Mouse (Mus musculus): ENCODE measurements around the gene Gm11168. TPM values are rescaled to one million over a fixed set of nuclear protein-coding genes. Genes with fewer than 3 reads are reported as not detected.
"Not testable (repeated sequence)": the region's sequence is repeated elsewhere in the genome, so short reads cannot be mapped to it uniquely, and the experiment has no call there.

Gm11168 gene
- total RNA-seq, 2 experiments from 2014 or later = 0.76 TPM; not detected in 1

DNA sequence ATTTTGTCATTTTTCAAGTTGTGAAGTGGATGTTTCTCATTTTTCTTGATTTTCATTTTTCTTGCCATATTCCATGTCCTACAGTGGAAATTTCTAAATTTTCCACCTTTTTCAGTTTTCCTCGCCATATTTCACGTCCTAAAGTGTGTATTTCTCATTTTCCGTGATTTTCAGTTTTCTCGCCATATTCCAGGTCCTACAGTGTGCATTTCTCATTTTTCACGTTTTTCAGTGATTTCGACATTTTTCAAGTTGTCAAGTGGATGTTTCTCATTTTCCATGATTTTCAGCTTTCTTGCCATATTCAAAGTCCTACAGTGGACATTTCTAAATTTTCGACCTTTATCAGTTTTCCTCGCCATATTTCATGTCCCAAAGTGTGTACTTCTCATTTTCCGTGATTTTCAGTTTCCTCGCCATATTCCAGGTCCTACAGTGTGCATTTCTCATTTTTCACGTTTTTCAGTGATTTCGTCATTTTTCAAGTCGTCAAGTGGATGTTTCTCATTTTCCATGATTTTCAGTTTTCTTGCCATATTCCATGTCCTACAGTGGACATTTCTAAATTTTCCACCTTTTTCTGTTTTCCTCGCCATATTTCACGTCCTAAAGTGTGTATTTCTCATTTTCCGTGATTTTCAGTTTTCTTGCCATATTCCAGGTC lies 21.0 kb downstream of the Gm11168 start:
- ATAC-seq (replicated peaks; ENCODE audit: low FRiP score, low TSS enrichment, poor library complexity, severe bottlenecking) = not testable (repeated sequence)

DNA sequence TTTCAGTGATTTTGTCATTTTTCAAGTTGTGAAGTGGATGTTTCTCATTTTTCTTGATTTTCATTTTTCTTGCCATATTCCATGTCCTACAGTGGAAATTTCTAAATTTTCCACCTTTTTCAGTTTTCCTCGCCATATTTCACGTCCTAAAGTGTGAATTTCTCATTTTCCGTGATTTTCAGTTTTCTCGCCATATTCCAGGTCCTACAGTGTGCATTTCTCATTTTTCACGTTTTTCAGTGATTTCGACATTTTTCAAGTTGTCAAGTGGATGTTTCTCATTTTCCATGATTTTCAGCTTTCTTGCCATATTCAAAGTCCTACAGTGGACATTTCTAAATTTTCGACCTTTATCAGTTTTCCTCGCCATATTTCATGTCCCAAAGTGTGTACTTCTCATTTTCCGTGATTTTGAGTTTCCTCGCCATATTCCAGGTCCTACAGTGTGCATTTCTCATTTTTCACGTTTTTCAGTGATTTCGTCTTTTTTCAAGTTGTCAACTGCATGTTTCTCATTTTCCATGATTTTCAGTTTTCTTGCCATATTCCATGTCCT lies 21.8 kb downstream of the Gm11168 start, which contains the start of gene Gm10717:
Gm10717 (plus strand) TSS at position 506 of the 556 bp plus-strand sequence.
- not testable (repeated sequence) for ATAC-seq (replicated peaks; ENCODE audit: low FRiP score, low TSS enrichment, poor library complexity, severe bottlenecking)

DNA sequence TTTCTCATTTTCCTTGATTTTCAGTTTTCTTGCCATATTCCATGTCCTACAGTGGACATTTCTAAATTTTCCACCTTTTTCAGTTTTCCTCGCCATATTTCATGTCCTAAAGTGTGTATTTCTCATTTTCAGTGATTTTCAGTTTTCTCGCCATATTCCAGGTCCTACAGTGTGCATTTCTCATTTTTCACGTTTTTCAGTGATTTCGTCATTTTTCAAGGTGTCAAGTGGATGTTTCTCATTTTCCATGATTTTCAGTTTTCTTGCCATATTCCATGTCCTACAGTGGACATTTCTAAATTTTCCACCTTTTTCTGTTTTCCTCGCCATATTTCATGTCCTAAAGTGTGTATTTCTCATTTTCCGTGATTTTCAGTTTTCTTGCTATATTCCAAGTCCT lies 22.5 kb downstream of the Gm11168 start:
- not testable (repeated sequence) for ATAC-seq (replicated peaks; ENCODE audit: low FRiP score, low TSS enrichment, poor library complexity, severe bottlenecking)

DNA sequence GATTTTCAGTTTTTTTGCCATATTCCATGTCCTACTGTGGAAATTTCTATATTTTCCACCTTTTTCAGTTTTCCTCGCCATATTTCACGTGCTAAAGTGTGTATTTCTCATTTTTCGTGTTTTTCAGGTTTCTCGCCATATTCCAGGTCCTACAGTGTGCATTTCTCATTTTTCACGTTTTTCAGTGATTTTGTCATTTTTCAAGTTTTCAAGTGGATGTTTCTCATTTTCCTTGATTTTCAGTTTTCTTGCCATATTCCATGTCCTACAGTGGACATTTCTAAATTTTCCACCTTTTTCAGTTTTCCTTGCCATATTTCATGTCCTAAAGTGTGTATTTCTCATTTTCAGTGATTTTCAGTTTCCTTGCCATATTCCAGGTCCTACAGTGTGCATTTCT lies 23.0 kb downstream of the Gm11168 start:
- not testable (repeated sequence) for ATAC-seq (replicated peaks; ENCODE audit: low FRiP score, low TSS enrichment, poor library complexity, severe bottlenecking)

DNA sequence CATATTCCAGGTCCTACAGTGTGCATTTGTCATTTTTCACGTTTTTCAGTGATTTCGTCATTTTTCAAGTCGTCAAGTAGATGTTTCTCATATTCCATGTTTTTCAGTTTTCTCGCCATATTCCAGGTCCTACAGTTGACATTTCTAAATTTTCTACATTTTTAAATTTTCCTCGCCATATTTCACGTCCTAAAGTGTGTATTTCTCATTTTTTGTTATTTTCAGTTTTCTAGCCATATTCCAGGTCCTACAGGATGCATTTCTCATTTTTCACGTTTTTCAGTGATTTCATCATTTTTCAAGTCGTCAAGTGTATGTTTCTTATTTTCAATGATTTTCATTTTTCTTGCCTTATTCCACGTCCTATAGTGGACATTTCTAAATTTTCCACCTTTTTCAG lies 23.6 kb downstream of the Gm11168 start:
- ATAC-seq (replicated peaks; ENCODE audit: low FRiP score, low TSS enrichment, poor library complexity, severe bottlenecking) = not testable (repeated sequence)

DNA sequence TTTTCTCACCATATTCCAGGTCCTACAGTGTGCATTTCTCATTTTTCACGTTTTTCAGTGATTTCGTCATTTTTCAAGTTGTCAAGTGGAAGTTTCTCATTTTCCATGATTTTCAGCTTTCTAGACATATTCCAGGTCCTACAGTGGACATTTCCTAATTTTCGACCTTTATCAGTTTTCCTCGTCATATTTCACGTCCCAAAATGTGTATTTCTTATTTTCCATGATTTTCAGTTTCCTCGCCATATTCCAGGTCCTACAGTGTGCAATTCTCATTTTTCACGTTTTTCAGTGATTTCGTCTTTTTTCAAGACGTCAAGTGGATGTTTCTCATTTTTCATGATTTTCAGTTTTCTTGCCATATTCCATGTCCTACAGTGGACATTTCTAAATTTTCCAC lies 24.1 kb downstream of the Gm11168 start:
- ATAC-seq (replicated peaks; ENCODE audit: low FRiP score, low TSS enrichment, poor library complexity, severe bottlenecking) = 0 out of 2 replicates have a peak, but pooled peaks have one; percentile 15

DNA sequence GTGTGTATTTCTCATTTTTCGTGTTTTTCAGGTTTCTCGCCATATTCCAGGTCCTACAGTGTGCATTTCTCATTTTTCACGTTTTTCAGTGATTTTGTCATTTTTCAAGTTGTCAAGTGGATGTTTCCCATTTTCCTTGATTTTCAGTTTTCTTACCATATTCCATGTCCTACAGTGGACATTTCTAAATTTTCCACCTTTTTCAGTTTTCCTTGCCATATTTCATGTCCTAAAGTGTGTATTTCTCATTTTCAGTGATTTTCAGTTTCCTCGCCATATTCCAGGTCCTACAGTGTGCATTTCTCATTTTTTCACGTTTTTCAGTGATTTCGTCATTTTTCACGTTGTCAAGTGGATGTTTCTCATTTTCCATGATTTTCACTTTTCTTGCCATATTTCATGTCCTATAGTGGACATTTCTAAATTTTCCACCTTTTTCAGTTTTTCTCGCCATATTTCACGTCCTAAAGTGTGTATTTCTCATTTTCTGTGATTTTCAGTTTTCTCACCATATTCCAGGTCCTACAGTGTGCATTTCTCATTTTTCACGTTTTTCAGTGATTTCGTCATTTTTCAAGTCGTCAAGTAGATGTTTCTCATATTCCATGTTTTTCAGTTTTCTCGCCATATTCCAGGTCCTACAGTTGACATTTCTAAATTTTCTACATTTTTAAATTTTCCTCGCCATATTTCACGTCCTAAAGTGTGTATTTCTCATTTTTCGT lies 26.3 kb downstream of the Gm11168 start:
- ATAC-seq (replicated peaks; ENCODE audit: low FRiP score, low TSS enrichment, poor library complexity, severe bottlenecking) = not testable (repeated sequence)

DNA sequence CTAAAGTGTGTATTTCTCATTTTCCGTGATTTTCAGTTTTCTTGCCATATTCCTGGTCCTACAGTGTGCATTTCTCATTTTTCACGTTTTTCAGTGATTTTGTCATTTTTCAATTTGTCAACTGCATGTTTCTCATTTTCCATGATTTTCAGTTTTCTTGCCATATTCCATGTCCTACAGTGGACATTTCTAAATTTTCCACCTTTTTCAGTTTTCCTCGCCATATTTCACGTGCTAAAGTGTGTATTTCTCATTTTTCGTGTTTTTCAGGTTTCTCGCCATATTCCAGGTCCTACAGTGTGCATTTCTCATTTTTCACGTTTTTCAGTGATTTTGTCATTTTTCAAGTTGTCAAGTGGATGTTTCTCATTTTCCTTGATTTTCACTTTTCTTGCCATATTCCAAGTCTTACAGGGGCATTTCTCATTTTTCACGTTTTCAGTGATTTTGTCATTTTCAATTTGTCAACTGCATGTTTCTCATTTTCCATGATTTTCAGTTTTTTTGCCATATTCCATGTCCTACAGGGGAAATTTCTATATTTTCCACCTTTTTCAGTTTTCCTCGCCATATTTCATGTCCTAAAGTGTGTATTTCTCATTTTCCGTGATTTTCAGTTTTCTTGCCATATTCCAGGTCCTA lies 27.7 kb downstream of the Gm11168 start:
- not testable (repeated sequence) for ATAC-seq (replicated peaks; ENCODE audit: low FRiP score, low TSS enrichment, poor library complexity, severe bottlenecking)

DNA sequence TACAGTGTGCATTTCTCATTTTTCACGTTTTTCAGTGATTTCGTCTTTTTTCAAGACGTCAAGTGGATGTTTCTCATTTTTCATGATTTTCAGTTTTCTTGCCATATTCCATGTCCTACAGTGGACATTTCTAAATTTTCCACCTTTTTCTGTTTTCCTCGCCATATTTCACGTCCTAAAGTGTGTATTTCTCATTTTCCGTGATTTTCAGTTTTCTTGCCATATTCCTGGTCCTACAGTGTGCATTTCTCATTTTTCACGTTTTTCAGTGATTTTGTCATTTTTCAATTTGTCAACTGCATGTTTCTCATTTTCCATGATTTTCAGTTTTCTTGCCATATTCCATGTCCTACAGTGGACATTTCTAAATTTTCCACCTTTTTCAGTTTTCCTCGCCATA lies 31.2 kb downstream of the Gm11168 start, which contains the start of gene Gm17535:
Gm17535 (plus strand) TSS at position 301 of the 400 bp plus-strand sequence.
- ATAC-seq (replicated peaks; ENCODE audit: low FRiP score, low TSS enrichment, poor library complexity, severe bottlenecking) = not testable (repeated sequence)

DNA sequence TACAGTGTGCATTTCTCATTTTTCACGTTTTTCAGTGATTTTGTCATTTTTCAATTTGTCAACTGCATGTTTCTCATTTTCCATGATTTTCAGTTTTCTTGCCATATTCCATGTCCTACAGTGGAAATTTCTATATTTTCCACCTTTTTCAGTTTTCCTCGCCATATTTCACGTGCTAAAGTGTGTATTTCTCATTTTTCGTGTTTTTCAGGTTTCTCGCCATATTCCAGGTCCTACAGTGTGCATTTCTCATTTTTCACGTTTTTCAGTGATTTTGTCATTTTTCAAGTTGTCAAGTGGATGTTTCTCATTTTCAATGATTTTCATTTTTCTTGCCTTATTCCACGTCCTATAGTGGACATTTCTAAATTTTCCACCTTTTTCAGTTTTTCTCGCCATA lies 33.4 kb downstream of the Gm11168 start, which contains the start of gene Gm10715:
Gm10715 (plus strand) TSS at position 301 of the 400 bp plus-strand sequence.
- ATAC-seq (replicated peaks; ENCODE audit: low FRiP score, low TSS enrichment, poor library complexity, severe bottlenecking) = not testable (repeated sequence)

DNA sequence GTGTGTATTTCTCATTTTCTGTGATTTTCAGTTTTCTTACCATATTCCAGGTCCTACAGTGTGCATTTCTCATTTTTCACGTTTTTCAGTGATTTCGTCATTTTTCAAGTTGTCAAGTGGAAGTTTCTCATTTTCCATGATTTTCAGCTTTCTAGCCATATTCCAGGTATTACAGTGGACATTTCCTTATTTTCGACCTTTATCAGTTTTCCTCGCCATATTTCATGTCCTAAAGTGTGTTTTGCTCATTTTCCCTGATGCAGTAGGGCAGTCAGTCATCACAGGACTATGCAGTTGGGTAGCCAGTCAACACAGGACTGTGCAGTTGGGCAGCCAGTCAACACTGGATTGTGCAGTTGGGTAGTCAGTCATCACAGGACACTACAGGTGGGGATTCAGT lies 35.0 kb downstream of the Gm11168 start:
- ATAC-seq (replicated peaks; ENCODE audit: low FRiP score, low TSS enrichment, poor library complexity, severe bottlenecking) = not testable (repeated sequence)

Other genes with a start within 250 kb of the Gm11168 start
- gene Gm10722, start 2.4 kb upstream of the Gm11168 start, total RNA-seq (2014; fragmentation: Nextera tagmentation) = 0.42 TPM in 1 of 2 replicates, not detected in the other
- not detected in 2 replicates for gene Gm10722, start 2.4 kb upstream of the Gm11168 start, total RNA-seq (2017)
- gene Gm10721, start 9.8 kb downstream of the Gm11168 start, total RNA-seq (2014; fragmentation: Nextera tagmentation) = 0.77 and 2.1 TPM in 2 replicates
- gene Gm10721, start 9.8 kb downstream of the Gm11168 start, total RNA-seq (2017) = not detected in 2 replicates
- not detected in 2 replicates for gene Gm10720, start 12.3 kb downstream of the Gm11168 start, total RNA-seq (2014; fragmentation: Nextera tagmentation)
- gene Gm10720, start 12.3 kb downstream of the Gm11168 start, total RNA-seq (2017) = 5.9 TPM in 1 of 2 replicates, not detected in the other
- 1.6 and 2.3 TPM in 2 replicates for gene Gm10719, start 14.1 kb downstream of the Gm11168 start, total RNA-seq (2014; fragmentation: Nextera tagmentation)
- not detected in 2 replicates for gene Gm10719, start 14.1 kb downstream of the Gm11168 start, total RNA-seq (2017)
- gene Gm10718, start 20.2 kb downstream of the Gm11168 start, total RNA-seq (2014; fragmentation: Nextera tagmentation) = 2.8 TPM in 1 of 2 replicates, not detected in the other
- gene Gm10718, start 20.2 kb downstream of the Gm11168 start, total RNA-seq (2017) = not detected in 2 replicates
- gene Gm10717, start 22.1 kb downstream of the Gm11168 start, total RNA-seq (2014; fragmentation: Nextera tagmentation) = 2.3 TPM in 1 of 2 replicates, not detected in the other
- 4.0 TPM in 1 of 2 replicates, not detected in the other for gene Gm10717, start 22.1 kb downstream of the Gm11168 start, total RNA-seq (2017)
- gene Gm17535, start 31.3 kb downstream of the Gm11168 start, total RNA-seq (2014; fragmentation: Nextera tagmentation) = 0.79 TPM in 1 of 2 replicates, not detected in the other
- not detected in 2 replicates for gene Gm17535, start 31.3 kb downstream of the Gm11168 start, total RNA-seq (2017)
- gene Gm10715, start 33.5 kb downstream of the Gm11168 start, total RNA-seq (2014; fragmentation: Nextera tagmentation) = 0.39 TPM in 1 of 2 replicates, not detected in the other
- gene Gm10715, start 33.5 kb downstream of the Gm11168 start, total RNA-seq (2017) = not detected in 2 replicates